ENCODE assay signal across 9 mouse cellular contexts in the genomic region with DNA sequence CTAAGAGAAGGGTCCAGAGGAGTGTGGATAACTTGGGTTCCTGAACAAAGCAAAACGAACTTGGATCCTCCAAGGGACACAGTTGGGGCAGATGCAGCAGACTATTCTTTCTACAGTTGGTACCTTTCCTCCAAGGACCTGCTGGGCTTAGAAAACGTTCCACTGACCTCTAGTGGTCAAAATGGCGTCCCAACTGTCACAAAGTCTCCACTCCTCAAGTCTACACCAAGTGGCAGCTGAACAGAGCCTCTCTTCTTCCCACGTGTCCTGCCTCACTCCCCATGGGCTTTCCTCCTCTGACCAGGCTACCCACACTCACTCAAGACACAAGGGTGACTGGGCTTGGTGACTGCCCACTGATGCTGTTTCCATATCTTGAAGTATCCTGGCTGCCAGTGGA.
DNase-seq lines count a peak whose midpoint lies in the region; ATAC-seq and TF ChIP-seq lines count a peak whose summit lies in the region.
"Had no signal": no experiment of that assay in that cellular context is flagged by ENCODE, and none has a peak within 500 bp of the region (broad histone marks: within the 10 kb centered on the region; RNA-seq: fewer than 3 reads in every experiment).

No protein-coding gene starts in this region.

- H3K27me3 ChIP-seq in lung, embryonic 14.5 days (ENCODE audit: insufficient read depth, low read length), result no peaks in the 10 kb centered on the region
- no peaks in the 10 kb centered on the region for H3K27me3 ChIP-seq in stomach, embryonic 14.5 days (ENCODE audit: control insufficient read depth, insufficient read depth, low read length)
- H3K27me3 ChIP-seq in forebrain, embryonic 16.5 days (replicated peaks; ENCODE audit: control insufficient read depth, insufficient read depth, low read length), result no peaks in the 10 kb centered on the region
- H3K27me3 ChIP-seq: limb, embryonic 12.5 days had no signal

- H3K9me3 ChIP-seq in lung, embryonic 14.5 days (ENCODE audit: low read depth, low read length), result no peaks in the 10 kb centered on the region
- H3K9me3 ChIP-seq in stomach, embryonic 14.5 days (ENCODE audit: control insufficient read depth, low read depth, low read length), result no peaks in the 10 kb centered on the region
- H3K9me3 ChIP-seq in forebrain, embryonic 16.5 days (ENCODE audit: control insufficient read depth, low read length), result no peaks in the 10 kb centered on the region
- H3K9me3 ChIP-seq: limb, embryonic 12.5 days had no signal

- H3K4me3 ChIP-seq in lung, embryonic 14.5 days (ENCODE audit: low read depth, low read length), result no peak overlapping the region
- no peak overlapping the region for H3K4me3 ChIP-seq in stomach, embryonic 14.5 days (ENCODE audit: low read depth, low read length)
- H3K4me3 ChIP-seq in forebrain, embryonic 16.5 days (replicated peaks; ENCODE audit: low read length), result no peak overlapping the region
- H3K4me3 ChIP-seq: limb, embryonic 12.5 days had no signal

- peak; percentile 65; the same call in 1 of the 2 replicates for ATAC-seq in lung, embryonic 14.5 days (ENCODE audit: insufficient read depth)
- ATAC-seq in stomach, embryonic 14.5 days (ENCODE audit: insufficient number of reproducible peaks, insufficient read depth, low FRiP score, low read depth), result 0 out of 2 replicates have a peak, but pooled peaks have one; percentile 34
- no peak for ATAC-seq in forebrain, embryonic 16.5 days

- DNase-seq in gastrocnemius, postnatal 10 days, result peak; percentile 17
- DNase-seq in gastrocnemius, postnatal 4 days (ENCODE audit: low spot score in 2 of 2), result no peak
- DNase-seq in 3T3-L1 (ENCODE audit: low read depth, low spot score) (peak; percentile 82), MN1 (ENCODE audit: low spot score) (peak; percentile 64)
- peak; percentile 65 for DNase-seq in forelimb bud, embryonic 11.5 days (ENCODE audit: low read depth, low spot score)
- peak; percentile 81 for DNase-seq in lung, embryonic 14.5 days

- no peaks in the 10 kb centered on the region for H3K36me3 ChIP-seq in lung, embryonic 14.5 days (ENCODE audit: insufficient read depth)
- H3K36me3 ChIP-seq in stomach, embryonic 14.5 days (ENCODE audit: control insufficient read depth, insufficient read depth, low read length), result no peaks in the 10 kb centered on the region
- no peaks in the 10 kb centered on the region for H3K36me3 ChIP-seq in forebrain, embryonic 16.5 days (ENCODE audit: control insufficient read depth, insufficient read depth)
- H3K36me3 ChIP-seq: limb, embryonic 12.5 days had no signal

- H3K9ac ChIP-seq in lung, embryonic 14.5 days, result no peak overlapping the region
- H3K9ac ChIP-seq in stomach, embryonic 14.5 days (replicated peaks; ENCODE audit: low read depth, low read length), result no peak overlapping the region
- no peak overlapping the region for H3K9ac ChIP-seq in forebrain, embryonic 16.5 days (replicated peaks; ENCODE audit: low read depth, low read length)
- H3K9ac ChIP-seq: limb, embryonic 12.5 days had no signal

- peaks cover 9% of the 10 kb centered on the region; the same call in 1 of the 2 replicates for H3K4me1 ChIP-seq in lung, embryonic 14.5 days (ENCODE audit: insufficient read depth)
- peaks cover 3% of the 10 kb centered on the region; the same call in 1 of the 2 replicates for H3K4me1 ChIP-seq in stomach, embryonic 14.5 days (ENCODE audit: control insufficient read depth, insufficient read depth, low read length)
- peaks cover 11% of the 10 kb centered on the region for H3K4me1 ChIP-seq in forebrain, embryonic 16.5 days (replicated peaks; ENCODE audit: control insufficient read depth, insufficient read depth, low read length)
- H3K4me1 ChIP-seq: limb, embryonic 12.5 days had no signal

- no peak overlapping the region for H3K4me2 ChIP-seq in lung, embryonic 14.5 days
- no peak overlapping the region for H3K4me2 ChIP-seq in stomach, embryonic 14.5 days (replicated peaks; ENCODE audit: low read depth, low read length)
- H3K4me2 ChIP-seq in forebrain, embryonic 16.5 days (ENCODE audit: low read length), result no peak overlapping the region
- H3K4me2 ChIP-seq: limb, embryonic 12.5 days had no signal

- no peak overlapping the region for H3K27ac ChIP-seq in lung, embryonic 14.5 days (ENCODE audit: low read depth)
- H3K27ac ChIP-seq in stomach, embryonic 14.5 days (ENCODE audit: low read length), result no peak overlapping the region
- H3K27ac ChIP-seq in forebrain, embryonic 16.5 days (ENCODE audit: low read length), result no peak overlapping the region
- H3K27ac ChIP-seq: limb, embryonic 12.5 days had no signal

- WGBS in lung, embryonic 14.5 days, result 5% methylated on average over 4 of the region's 4 CpGs
- WGBS in stomach, embryonic 14.5 days, result 12% methylated on average over 4 of the region's 4 CpGs
- 9% methylated on average over 4 of the region's 4 CpGs for WGBS in forebrain, embryonic 16.5 days

- peak; percentile 78 for TF ChIP-seq CTCF in lung, embryonic 14.5 days (IDR thresholded peaks at IDR 0.05; ENCODE audit: low read depth)

Comparison
In these comparisons a context has a peak if more than half of its experiments do, and no peak if none do; other contexts are left out.
1. DNase-seq: peak in gastrocnemius, postnatal 10 days (single experiment), 3T3-L1 (single experiment), MN1 (single experiment), forelimb bud, embryonic 11.5 days (single experiment) and lung, embryonic 14.5 days (single experiment); none in gastrocnemius, postnatal 4 days (0 of 2).